Mouse (Mus musculus) myocyte (in vitro differentiated cells): Measurements from ENCODE around the gene Scoc.

ENCODE experiments used
- CEBPB ChIP-seq: IDR thresholded peaks from 2 replicates; pipeline ENCODE4 v1.6.1; 2011; ENCODE audit warnings: mild to moderate bottlenecking, moderate library complexity; ENCODE audit not compliant: poor library complexity, insufficient read depth, severe bottlenecking
- MAX ChIP-seq: IDR thresholded peaks from one replicate; pipeline ENCODE4 v1.6.1; 2011; ENCODE audit warnings: low read depth, mild to moderate bottlenecking, control low read depth
- MYOD1 ChIP-seq, 3 experiments: IDR thresholded peaks; one replicate each; pipeline ENCODE4 v1.6.1; 2011; ENCODE audit warnings: control low read depth in 2 of 3, low read depth in 2 of 3, mild to moderate bottlenecking in 2 of 3, moderate library complexity in 1 of 3; ENCODE audit not compliant: insufficient read length in 2 of 3, control insufficient read depth in 1 of 3
- POLR2A ChIP-seq: IDR thresholded peaks from one replicate; pipeline ENCODE4 v1.6.1; 2011; ENCODE audit warnings: low read depth, mild to moderate bottlenecking, control low read depth, moderate library complexity; ENCODE audit not compliant: insufficient read length
- POLR2AphosphoS2 ChIP-seq: IDR thresholded peaks from one replicate; pipeline ENCODE4 v1.6.1; 2011; ENCODE audit warnings: low read depth, control low read depth; ENCODE audit not compliant: insufficient read length
- SRF ChIP-seq: IDR thresholded peaks from one replicate; pipeline ENCODE4 v1.6.1; 2011; ENCODE audit warnings: low read depth; ENCODE audit not compliant: control insufficient read depth, insufficient read length
- TCF12 ChIP-seq: IDR thresholded peaks from one replicate; pipeline ENCODE4 v1.6.1; 2011; ENCODE audit warnings: mild to moderate bottlenecking, control low read depth; ENCODE audit not compliant: poor library complexity, insufficient read depth, severe bottlenecking
- TCF3 ChIP-seq: IDR thresholded peaks from one replicate; pipeline ENCODE4 v1.6.1; 2011; ENCODE audit warnings: low read depth, control low read depth; ENCODE audit not compliant: insufficient read length
- USF1 ChIP-seq: IDR thresholded peaks from one replicate; pipeline ENCODE4 v1.6.1; 2011; ENCODE audit warnings: low read depth, mild to moderate bottlenecking, control low read depth, moderate library complexity

GRCm38 (mm10) chr8:83389316-83390005 is 68.7 kb downstream of the Scoc start, which contains the start of gene Clgn:
- TF ChIP-seq TCF12 (no peak), POLR2A (no peak), CEBPB (no peak), MAX (no peak), MYOD1 (IDR thresholded peaks at IDR 0.05; ENCODE audit: control insufficient read depth in 1 of 3, insufficient read length in 2 of 3, low read depth in 2 of 3) (no peak), POLR2AphosphoS2 (no peak), SRF (no peak), USF1 (no peak), TCF3 (no peak)
